Mouse (Mus musculus): ENCODE results near the gene Klkb1.

DNA sequence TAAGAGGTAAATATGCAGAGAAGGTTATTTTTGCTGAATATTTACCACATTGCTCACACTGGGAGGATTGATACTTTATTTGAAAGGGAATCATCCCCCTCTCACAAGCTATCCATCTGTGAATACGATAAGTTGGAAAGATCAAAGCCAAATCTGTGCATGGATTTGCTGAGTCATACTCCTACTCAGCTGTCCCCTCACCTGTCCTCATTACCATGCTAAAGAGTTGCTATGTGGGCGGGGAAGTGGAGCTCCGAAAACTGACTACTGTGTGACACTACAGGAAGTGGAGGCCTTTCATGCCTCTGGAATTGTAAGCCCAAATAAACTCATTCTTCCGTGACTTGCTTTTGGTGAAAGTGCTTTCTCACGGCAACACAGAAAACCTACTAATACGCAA lies 59.4 kb downstream of the Klkb1 start:
- TF ChIP-seq CTCF (conservative IDR thresholded peaks at IDR 0.05 in 1 of 2, IDR thresholded peaks at IDR 0.05 in 1 of 2; ENCODE audit: low read depth in 2 of 2, low read length in 2 of 2) (no peak), NELFE (IDR thresholded peaks at IDR 0.05; ENCODE audit: low read depth, low read length) (no peak), ELF1 (IDR thresholded peaks at IDR 0.05; ENCODE audit: low read depth, low read length) (no peak)
